Mouse (Mus musculus): Measurements from ENCODE around the gene Oasl1. TPM values are rescaled to one million over a fixed set of nuclear protein-coding genes. Genes with fewer than 3 reads are reported as not detected.
"Not testable (repeated sequence)": the region's sequence is repeated elsewhere in the genome, so short reads cannot be mapped to it uniquely, and the experiment has no call there.

Oasl1 gene
- total RNA-seq, 2 experiments from 2014 or later: not detected

- no peak for DNase-seq (ENCODE audit: extremely low spot score in 1 of 2, low spot score in 1 of 2)
These were observed 691 bp upstream of the Oasl1 start for GRCm38 (mm10) chr5:114922366-114922731.

DNA sequence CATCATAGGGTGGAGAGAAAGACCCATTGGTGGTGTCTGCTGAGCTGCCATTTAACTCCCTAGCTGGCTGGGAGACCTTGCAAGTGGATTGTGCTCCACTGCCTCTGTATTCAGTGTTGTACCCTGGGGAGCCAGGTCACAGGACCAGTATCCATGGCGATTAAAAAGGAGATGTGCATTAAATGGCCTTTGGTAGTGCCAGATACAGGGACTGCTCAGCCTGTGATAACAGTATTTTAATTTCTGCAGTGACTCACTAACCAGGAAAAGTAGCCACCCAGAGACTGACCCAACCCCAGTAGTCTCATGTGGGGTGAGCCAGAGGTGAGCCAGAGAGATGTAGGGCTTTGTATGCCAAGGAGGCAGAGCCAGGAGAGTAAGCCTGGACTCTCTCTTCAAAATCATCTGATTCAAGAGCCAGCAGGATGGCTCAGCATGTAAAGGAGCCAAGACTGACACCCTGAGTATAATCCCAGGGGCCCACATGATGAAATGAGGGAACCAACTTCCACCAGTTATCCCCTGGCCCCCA lies 3.2 kb downstream of the Oasl1 start:
- no peak for DNase-seq (ENCODE audit: extremely low spot score in 1 of 2, low spot score in 1 of 2)

DNA sequence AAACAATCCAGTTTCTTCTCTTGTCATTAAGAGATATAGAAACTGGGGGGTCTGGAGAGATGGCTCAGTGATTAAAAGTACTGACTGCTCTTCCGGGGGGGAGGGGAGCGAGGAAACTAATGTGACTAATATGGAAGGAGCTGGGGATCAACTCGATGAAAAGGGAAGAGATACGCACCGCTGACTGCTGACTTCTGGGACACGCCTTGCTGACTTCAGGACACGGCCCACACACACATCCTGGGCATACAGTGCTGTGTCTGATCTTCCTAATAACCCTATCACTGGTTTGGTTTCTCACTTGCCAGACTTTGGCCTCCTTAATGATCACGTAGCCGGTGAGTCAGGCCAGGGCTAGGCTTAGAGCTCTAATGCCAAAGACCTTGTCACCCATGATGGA lies 3.7 kb downstream of the Oasl1 start:
- DNase-seq (ENCODE audit: extremely low spot score in 1 of 2, low spot score in 1 of 2): no peak

DNA sequence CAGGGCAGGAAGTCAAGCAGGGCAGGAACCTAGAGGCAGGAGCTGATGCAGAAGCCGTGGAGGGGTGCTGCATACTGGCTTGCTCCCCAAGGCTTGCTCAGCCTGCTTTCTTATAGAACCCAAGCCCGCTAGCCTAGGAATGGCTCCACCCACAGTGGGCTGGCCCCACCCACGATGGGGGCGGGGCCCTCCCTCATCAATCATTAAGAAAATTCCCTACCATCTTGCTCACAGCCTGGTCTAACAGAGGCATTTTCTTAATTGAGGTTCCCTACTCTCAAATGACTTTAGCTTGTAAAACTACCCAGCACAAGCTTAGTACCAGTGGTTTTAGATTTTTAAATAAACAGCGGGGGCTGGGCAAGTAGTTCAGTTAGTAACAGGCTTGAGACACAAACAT lies 8.6 kb downstream of the Oasl1 start:
- no peak for DNase-seq (ENCODE audit: extremely low spot score in 1 of 2, low spot score in 1 of 2)

DNA sequence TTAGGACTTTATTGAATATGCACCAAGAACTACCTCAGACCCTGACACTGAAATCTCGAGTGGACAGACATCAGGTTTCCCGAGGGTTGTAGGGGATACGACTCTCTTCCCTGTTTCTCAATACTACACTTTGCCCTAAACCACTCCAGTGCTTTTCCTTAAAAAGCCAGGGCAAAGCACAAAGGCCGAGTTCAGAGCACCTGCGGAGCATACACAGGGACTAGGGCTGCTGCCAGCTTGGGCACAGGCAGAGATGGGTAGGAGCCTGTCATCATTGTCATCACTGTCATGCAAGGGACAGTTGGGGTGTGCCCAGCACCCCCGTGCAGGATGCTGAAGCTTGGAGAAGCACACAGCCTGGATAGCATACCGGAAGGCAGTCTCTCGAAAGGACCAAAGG lies 10.2 kb downstream of the Oasl1 start:
- no peak for DNase-seq (ENCODE audit: extremely low spot score in 1 of 2, low spot score in 1 of 2)

- no peak for DNase-seq (ENCODE audit: extremely low spot score in 1 of 2, low spot score in 1 of 2)
These were observed 12.8 kb downstream of the Oasl1 start for GRCm38 (mm10) chr5:114935838-114936237.

- DNase-seq (ENCODE audit: extremely low spot score in 1 of 2, low spot score in 1 of 2): not testable (repeated sequence)
These were observed 18.1 kb downstream of the Oasl1 start for GRCm38 (mm10) chr5:114941138-114941537.

- peak; percentile 71 to 76 for DNase-seq (ENCODE audit: extremely low spot score in 1 of 2, low spot score in 1 of 2)
These were observed 19.2 kb downstream of the Oasl1 start, which contains the start of gene 2210016L21Rik for GRCm38 (mm10) chr5:114942074-114942765. TSS of gene 2210016L21Rik (plus strand) at chr5:114942158.

- DNase-seq (ENCODE audit: extremely low spot score in 1 of 2, low spot score in 1 of 2): no peak
These were observed 19.7 kb downstream of the Oasl1 start for GRCm38 (mm10) chr5:114942766-114943130.

GRCm38 (mm10) chr5:114945072-114945471 lies 22.0 kb downstream of the Oasl1 start:
- DNase-seq (ENCODE audit: extremely low spot score in 1 of 2, low spot score in 1 of 2): no peak

GRCm38 (mm10) chr5:114948891-114949290 lies 25.9 kb downstream of the Oasl1 start:
- peak in 1 of 2 experiments; percentile 21 for DNase-seq (ENCODE audit: extremely low spot score in 1 of 2, low spot score in 1 of 2)

DNA sequence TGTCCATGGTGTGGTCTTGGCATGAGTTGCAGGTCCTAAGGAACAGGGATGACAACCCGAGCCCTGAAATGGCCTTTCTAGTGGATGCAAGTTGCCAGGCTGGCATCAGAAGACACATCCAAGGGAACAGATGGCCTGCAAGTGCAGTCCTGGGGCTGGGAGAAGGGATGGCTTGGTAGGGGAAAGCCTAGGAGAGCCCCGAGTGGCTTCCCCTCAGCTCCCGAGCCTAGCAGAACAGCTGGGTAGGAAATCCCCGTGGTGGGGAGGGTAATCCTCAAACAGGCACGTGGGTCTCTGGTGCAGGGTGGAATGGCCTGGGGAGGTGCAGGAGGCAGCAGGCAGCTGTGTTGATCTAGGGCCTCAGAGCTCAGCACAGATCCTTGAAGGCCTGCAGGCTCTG lies 26.3 kb downstream of the Oasl1 start:
- DNase-seq (ENCODE audit: extremely low spot score in 1 of 2, low spot score in 1 of 2): peak in 1 of 2 experiments; percentile 29

DNA sequence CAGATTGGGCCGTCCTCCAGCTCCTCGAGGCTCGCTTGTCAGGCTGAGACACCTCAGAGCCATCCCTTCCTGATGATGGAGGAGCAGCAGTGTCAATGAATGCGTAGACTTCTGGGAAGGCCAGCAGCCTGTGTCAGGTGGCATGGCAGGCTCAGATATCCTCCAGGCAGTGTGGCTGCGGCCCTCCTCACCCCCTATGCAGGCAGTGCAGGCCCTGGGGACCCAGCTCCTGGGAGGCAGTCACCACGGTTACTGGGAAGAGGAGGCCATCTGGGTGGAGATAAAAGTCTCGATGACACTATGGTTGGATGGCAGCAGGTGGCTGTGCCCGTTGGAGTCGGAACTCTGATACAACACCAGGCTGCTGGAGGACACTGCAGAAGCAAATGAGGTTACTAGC lies 26.8 kb downstream of the Oasl1 start:
- DNase-seq (ENCODE audit: extremely low spot score in 1 of 2, low spot score in 1 of 2): no peak

- peak in 1 of 2 experiments; percentile 20 for DNase-seq (ENCODE audit: extremely low spot score in 1 of 2, low spot score in 1 of 2)
These were observed 27.6 kb downstream of the Oasl1 start for GRCm38 (mm10) chr5:114950669-114951068.

- no peak for DNase-seq (ENCODE audit: extremely low spot score in 1 of 2, low spot score in 1 of 2)
These were observed 28.3 kb downstream of the Oasl1 start for GRCm38 (mm10) chr5:114951279-114951880.

DNA sequence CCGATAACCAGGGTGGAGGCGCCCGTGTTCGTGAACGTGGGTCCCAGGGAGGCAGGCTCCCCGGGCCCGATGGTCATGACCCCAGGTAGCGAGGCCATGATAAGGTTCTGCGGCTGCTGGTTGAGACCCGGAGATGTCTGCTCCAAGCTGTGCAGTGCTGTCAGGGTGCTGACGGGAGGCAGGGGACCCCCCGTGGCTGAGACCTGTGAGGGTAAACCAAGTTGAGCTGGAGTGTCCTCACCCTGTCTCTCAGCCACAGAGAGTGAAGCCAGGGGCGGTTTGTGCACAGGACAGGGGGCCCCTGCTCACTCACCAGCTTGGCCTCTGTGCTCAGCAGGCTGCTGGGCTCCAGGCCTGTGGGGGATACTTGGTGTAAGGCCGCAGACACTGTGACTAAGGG lies 30.3 kb downstream of the Oasl1 start:
- DNase-seq (ENCODE audit: extremely low spot score in 1 of 2, low spot score in 1 of 2): no peak

- no peak for DNase-seq (ENCODE audit: extremely low spot score in 1 of 2, low spot score in 1 of 2)
These were observed 35.0 kb downstream of the Oasl1 start for GRCm38 (mm10) chr5:114958069-114958468.

DNA sequence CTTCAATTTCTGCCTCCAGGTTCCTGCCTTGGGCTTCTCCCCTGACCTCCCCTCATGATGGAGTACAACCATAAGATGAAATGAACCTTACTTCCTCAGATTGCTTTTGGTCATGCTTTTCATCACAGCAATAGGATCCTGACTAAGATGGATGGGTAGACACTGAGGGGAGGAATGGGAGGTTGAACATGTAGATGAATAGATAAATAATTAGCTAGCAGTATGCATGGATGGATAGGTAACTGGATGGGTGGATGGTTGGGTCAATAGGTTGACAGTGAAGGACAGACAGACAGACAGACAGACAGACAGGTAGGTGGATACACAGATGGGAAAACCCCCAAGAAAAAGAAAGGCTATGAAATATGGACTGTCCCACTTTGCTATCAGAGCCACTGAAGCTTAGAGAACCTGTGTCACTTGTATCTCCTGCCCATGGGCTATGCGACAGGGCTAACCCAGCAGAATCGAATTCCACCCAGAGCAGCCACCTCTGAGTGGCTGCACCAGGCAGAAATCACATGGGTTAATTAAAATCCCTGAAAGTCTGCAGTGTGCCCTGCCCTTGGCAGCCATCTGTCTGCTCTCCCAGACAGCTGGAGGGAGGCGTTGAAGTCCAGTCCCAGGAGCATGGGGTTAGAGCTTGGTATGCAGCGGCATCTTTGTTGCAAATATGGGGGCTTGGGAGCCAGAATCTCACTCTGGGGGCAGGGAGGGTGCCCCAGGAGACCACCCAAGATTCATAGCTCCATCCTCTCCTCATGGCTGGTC lies 38.7 kb downstream of the Oasl1 start:
- DNase-seq (ENCODE audit: extremely low spot score in 1 of 2, low spot score in 1 of 2): no peak

DNA sequence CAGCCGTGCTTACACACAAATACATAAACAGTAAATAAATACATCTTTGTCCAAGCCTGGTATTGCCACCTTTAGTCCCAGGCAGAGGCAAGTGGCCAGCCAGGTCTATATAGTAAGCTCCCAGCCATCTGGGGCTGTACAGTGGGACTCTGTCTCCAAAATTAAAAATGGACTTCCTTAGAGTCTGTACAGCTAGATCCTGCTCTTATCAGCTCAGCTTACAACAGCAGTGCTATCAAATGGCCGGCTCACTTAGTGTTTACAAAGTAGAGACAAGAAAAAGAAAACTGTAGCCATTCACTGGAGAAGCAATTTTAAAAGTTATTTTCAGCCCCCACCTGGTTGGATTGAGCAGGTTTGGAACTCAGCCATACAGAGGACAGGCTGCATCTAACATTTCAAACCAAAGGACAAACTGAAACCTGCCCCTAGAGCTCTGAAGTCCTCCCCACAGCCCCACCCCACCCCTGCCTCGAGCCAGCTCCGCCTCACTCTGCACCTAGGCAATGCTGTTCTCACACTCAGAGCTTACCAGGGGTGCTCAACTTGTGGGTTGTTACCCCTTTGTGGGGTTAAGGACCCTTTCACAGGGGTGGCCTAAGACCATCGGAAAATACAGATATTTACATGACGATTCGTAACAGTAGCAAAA lies 41.4 kb downstream of the Oasl1 start:
- no peak for DNase-seq (ENCODE audit: extremely low spot score in 1 of 2, low spot score in 1 of 2)

DNA sequence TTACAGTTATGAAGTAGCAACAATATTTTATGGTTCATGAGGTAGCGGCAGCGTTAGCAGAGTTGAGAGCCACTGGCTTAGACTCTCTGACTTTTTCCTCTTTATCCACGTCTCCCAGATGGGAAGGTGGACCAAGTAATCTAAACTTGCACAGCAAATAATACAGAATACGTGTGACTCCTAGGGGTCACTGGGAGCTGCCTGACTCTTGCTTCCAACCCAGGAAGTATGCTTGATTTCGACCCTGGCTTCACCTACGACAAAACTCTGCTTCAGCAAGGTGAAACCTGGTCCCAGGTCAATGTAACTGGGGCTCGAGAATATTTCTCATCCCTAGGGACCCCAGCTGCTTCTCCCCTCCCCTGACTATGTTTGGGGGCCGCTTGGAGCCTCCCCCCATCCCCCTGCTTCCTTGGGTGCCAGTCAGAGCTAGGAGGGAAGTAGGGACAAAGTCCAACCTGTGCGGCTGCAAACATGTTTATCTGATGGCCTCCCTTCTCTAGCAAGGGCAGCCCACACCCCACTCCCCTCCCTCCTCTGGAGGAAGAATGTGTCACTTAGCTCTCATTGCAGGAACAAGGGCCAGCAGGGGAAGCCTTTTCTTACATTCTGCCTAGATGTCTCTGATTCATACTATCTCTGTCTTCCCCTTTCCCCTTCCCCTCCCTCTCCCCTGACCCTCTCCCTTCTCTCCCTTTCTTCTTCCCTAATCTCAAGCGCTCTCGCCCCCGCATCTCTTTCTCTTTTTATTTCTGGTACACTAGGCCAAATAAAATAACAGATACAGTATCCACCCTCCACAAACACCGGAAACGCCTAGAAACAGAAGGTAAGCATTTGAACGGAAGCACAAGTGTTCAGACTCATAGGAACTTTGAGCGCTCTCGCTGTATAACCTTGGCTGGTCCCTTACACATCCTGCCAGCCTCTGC lies 42.2 kb downstream of the Oasl1 start:
- no peak for DNase-seq (ENCODE audit: extremely low spot score in 1 of 2, low spot score in 1 of 2)
